8 mouse cellular contexts compared by ENCODE assay signal in the genomic region with DNA sequence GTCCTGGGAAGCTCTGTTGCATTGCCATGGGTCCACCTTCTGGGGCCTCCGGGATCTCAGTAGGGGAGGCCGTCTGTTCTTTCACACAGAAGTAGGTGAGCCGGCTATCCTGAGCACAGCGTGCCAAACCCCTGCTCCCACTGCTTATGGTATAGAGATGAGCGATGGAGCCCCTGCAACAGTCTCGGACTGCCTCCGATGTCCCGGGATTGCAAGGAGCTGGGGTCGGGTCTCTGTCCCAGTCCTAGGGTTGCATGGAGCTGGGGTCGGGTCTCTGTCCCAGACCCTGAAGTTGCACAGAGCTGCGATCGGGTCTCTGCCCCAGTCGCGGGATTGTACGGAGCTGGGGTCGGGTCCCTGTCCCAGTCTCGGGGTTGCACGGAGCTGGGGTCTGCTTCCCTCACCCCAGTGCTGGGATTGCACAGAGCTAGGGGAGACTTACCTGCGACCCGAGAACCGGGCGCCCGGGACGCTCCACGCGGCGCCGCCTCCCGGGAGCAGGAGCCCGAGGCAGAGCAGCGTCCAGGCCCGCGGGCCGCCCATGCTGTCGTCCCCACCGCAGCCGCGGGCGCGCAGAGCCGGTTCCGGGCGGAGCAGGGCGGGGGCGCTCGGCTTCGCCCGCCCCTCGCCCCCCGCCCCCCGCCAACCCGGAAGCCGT. TPM values are rescaled to one million over a fixed set of nuclear protein-coding genes. Genes with fewer than 3 reads are reported as not detected.
A peak's percentile ranks its signal among the peaks of the same experiment; 100 is the strongest.
DNase-seq lines count a peak whose midpoint lies in the region; ATAC-seq and TF ChIP-seq lines count a peak whose summit lies in the region.

Gene Emid1, minus strand, starts transcription at position 578 of the 658 bp plus-strand sequence.

- H3K36me3 ChIP-seq in embryonic facial prominence, embryonic 10.5 days (replicated peaks) = no peaks in the 10 kb centered on the region
- no peaks in the 10 kb centered on the region for H3K36me3 ChIP-seq in hindbrain, embryonic 15.5 days
- no peaks in the 10 kb centered on the region for H3K36me3 ChIP-seq in liver, postnatal 0 days (replicated peaks; ENCODE audit: insufficient read depth, low read length)
- H3K36me3 ChIP-seq in stomach, embryonic 14.5 days (ENCODE audit: control insufficient read depth, insufficient read depth, low read length) = no peaks in the 10 kb centered on the region

- peaks cover 66% of the 10 kb centered on the region for H3K27me3 ChIP-seq in embryonic facial prominence, embryonic 10.5 days (replicated peaks; ENCODE audit: low read depth, poor library complexity, severe bottlenecking)
- no peaks in the 10 kb centered on the region; the same call in 1 of the 2 replicates for H3K27me3 ChIP-seq in hindbrain, embryonic 15.5 days
- H3K27me3 ChIP-seq in liver, postnatal 0 days (ENCODE audit: insufficient read depth, low read length) = peaks cover 21% of the 10 kb centered on the region; the same call in 1 of the 2 replicates
- H3K27me3 ChIP-seq in stomach, embryonic 14.5 days (ENCODE audit: control insufficient read depth, insufficient read depth, low read length) = no peaks in the 10 kb centered on the region

- H3K9me3 ChIP-seq in embryonic facial prominence, embryonic 10.5 days = no peaks in the 10 kb centered on the region
- no peaks in the 10 kb centered on the region for H3K9me3 ChIP-seq in hindbrain, embryonic 15.5 days
- H3K9me3 ChIP-seq in liver, postnatal 0 days (ENCODE audit: low read length) = no peaks in the 10 kb centered on the region
- no peaks in the 10 kb centered on the region for H3K9me3 ChIP-seq in stomach, embryonic 14.5 days (ENCODE audit: control insufficient read depth, low read depth, low read length)

- WGBS in embryonic facial prominence, embryonic 10.5 days = under 1% methylated on average over 53 of the region's 53 CpGs
- 0% methylated on average over 44 of the region's 53 CpGs for WGBS in hindbrain, embryonic 15.5 days
- under 1% methylated on average over 44 of the region's 53 CpGs for WGBS in liver, postnatal 0 days (ENCODE audit: insufficient replicate concordance)
- under 1% methylated on average over 49 of the region's 53 CpGs for WGBS in stomach, embryonic 14.5 days

- peak within 1 kb of the TSS; percentile 88 for H3K27ac ChIP-seq in embryonic facial prominence, embryonic 10.5 days (replicated peaks)
- no peak within 1 kb of the TSS for H3K27ac ChIP-seq in hindbrain, embryonic 15.5 days (replicated peaks)
- 0 out of 2 replicates have a peak within 1 kb of the TSS, but pooled peaks have one; percentile 29 for H3K27ac ChIP-seq in liver, postnatal 0 days (ENCODE audit: low read depth)
- peak within 1 kb of the TSS; percentile 21; the same call in 1 of the 2 replicates for H3K27ac ChIP-seq in stomach, embryonic 14.5 days (ENCODE audit: low read length)

- peak; percentile 25; the same call in 1 of the 2 replicates for ATAC-seq in hindbrain, embryonic 15.5 days (ENCODE audit: low FRiP score, low read depth)
- ATAC-seq in liver, postnatal 0 days = peak; percentile 43; the same call in 1 of the 2 replicates
- ATAC-seq in stomach, embryonic 14.5 days (ENCODE audit: insufficient number of reproducible peaks, insufficient read depth, low FRiP score, low read depth) = no peak

- H3K4me1 ChIP-seq in embryonic facial prominence, embryonic 10.5 days = peaks cover 73% of the 10 kb centered on the region
- peaks cover 40% of the 10 kb centered on the region for H3K4me1 ChIP-seq in hindbrain, embryonic 15.5 days (replicated peaks)
- peaks cover 19% of the 10 kb centered on the region for H3K4me1 ChIP-seq in liver, postnatal 0 days (ENCODE audit: insufficient read depth)
- H3K4me1 ChIP-seq in stomach, embryonic 14.5 days (ENCODE audit: control insufficient read depth, insufficient read depth, low read length) = peaks cover 21% of the 10 kb centered on the region

- H3K9ac ChIP-seq in hindbrain, embryonic 15.5 days = peak within 1 kb of the TSS; percentile 55
- peak within 1 kb of the TSS; percentile 70 for H3K9ac ChIP-seq in liver, postnatal 0 days (replicated peaks)
- peak within 1 kb of the TSS; percentile 68 for H3K9ac ChIP-seq in stomach, embryonic 14.5 days (replicated peaks; ENCODE audit: low read depth, low read length)

- no peak for TF ChIP-seq EP300 in liver, postnatal 0 days (IDR thresholded peaks at IDR 0.05; ENCODE audit: low read depth)

- H3K4me3 ChIP-seq in embryonic facial prominence, embryonic 10.5 days = peak within 1 kb of the TSS; percentile 75
- peak within 1 kb of the TSS; percentile 49 for H3K4me3 ChIP-seq in hindbrain, embryonic 15.5 days
- peak within 1 kb of the TSS; percentile 51 for H3K4me3 ChIP-seq in liver, postnatal 0 days (ENCODE audit: low read depth, low read length)
- peak within 1 kb of the TSS; percentile 63 for H3K4me3 ChIP-seq in stomach, embryonic 14.5 days (ENCODE audit: low read depth, low read length)

- H3K4me2 ChIP-seq in hindbrain, embryonic 15.5 days = peak within 1 kb of the TSS; percentile 84
- peak within 1 kb of the TSS; percentile 84 for H3K4me2 ChIP-seq in liver, postnatal 0 days (ENCODE audit: low read depth, low read length)
- peak within 1 kb of the TSS; percentile 93 for H3K4me2 ChIP-seq in stomach, embryonic 14.5 days (replicated peaks; ENCODE audit: low read depth, low read length)

- DNase-seq in gastrocnemius, postnatal 10 days = no peak
- DNase-seq in gastrocnemius, adult 18-20 months (ENCODE audit: low spot score) = no peak
- DNase-seq in CD4-positive helper T cell, adult 2 months (ENCODE audit: low read depth, low spot score) = peak; percentile 45
- peak; percentile 70 for DNase-seq in embryonic facial prominence, embryonic 10.5 days (ENCODE audit: low spot score)
- peak; percentile 38 for DNase-seq in liver, postnatal 0 days
- no peak for DNase-seq in layer of hippocampus, adult 9-11 months

- no peak for TF ChIP-seq CTCF in liver, postnatal 0 days (IDR thresholded peaks at IDR 0.05; ENCODE audit: low read depth)

RNA-seq across cellular contexts. Expression of gene Emid1, which starts in this region (rescaled TPM):
- total RNA-seq in gastrocnemius, postnatal 10 days (2021) = 10 to 100 TPM; 15.2 to 16.3 TPM
- total RNA-seq in gastrocnemius, adult 18-20 months (2021) = 1 to 10 TPM; 7.7 to 8.9 TPM
- polyA plus RNA-seq in embryonic facial prominence, embryonic 10.5 days (2016; fragmentation: Nextera tagmentation; extraction: Ambion mirVana) = 13.1 and 24.6 TPM in 2 replicates
- 16.0 and 17.1 TPM in 2 replicates for polyA plus RNA-seq in hindbrain, embryonic 15.5 days (2015; fragmentation: Nextera tagmentation; extraction: Ambion mirVana)
- 4.0 and 4.8 TPM in 2 replicates for polyA plus RNA-seq in liver, postnatal 0 days (2015; fragmentation: Nextera tagmentation; extraction: Ambion mirVana)
- polyA plus RNA-seq in stomach, embryonic 14.5 days (2014; fragmentation: Nextera tagmentation; extraction: Ambion mirVana) = 45.9 and 56.9 TPM in 2 replicates

Comparison
In these comparisons a context has a peak if more than half of its experiments do, and no peak if none do; other contexts are left out.
1. DNase-seq: peak in CD4-positive helper T cell, adult 2 months (single experiment), embryonic facial prominence, embryonic 10.5 days (single experiment) and liver, postnatal 0 days (single experiment); none in gastrocnemius, postnatal 10 days (single experiment), gastrocnemius, adult 18-20 months (single experiment) and layer of hippocampus, adult 9-11 months (single experiment).
2. Peak in every context shown above with its lines, with median percentiles within 50 percentile points of each other: H3K4me3 ChIP-seq, H3K4me2 ChIP-seq and H3K9ac ChIP-seq.